Mouse (Mus musculus): ENCODE measurements around the gene Pth1r. TPM values are rescaled to one million over a fixed set of nuclear protein-coding genes. Genes with fewer than 3 reads are reported as not detected.
A peak's percentile ranks its signal among the peaks of the same experiment; 100 is the strongest.

Pth1r gene
- polyA plus RNA-seq, 1 experiment = 8.2 TPM

DNA sequence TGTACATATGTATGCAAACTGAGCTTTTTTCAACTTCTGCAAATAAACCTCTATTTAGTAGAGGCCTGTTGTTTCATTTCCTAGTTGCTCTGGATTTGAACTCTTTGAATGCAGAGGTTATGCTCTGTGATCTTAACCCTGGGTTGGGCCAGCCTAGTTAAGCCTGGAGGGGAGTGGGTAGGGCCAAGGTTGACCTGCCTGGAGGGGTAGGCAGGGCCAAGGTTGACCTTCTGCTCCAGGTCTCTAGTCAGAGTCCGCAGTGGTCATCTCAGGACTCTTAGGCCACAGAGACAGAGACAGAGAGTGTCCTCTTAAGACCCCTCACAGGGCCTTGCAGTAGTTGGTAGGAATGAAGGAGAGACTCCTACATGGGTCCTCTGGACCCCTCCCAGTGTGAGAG lies 35.4 kb downstream of the Pth1r start:
- Histone ChIP-seq H3K4me1 (ENCODE audit: control insufficient read depth, insufficient read depth, low read length) (no peaks in the 10 kb centered on the region; the same call in 1 of the 2 replicates), H3K4me3 (ENCODE audit: insufficient read depth, low read length) (no peak overlapping the region), H3K27ac (ENCODE audit: insufficient read depth, low read length) (no peak overlapping the region)
- no peak for TF ChIP-seq POLR2A (IDR thresholded peaks at IDR 0.05; ENCODE audit: extremely low read depth, insufficient read depth, low read length)
- no peak for TF ChIP-seq CTCF (IDR thresholded peaks at IDR 0.05; ENCODE audit: extremely low read depth, insufficient read depth, low read length)

DNA sequence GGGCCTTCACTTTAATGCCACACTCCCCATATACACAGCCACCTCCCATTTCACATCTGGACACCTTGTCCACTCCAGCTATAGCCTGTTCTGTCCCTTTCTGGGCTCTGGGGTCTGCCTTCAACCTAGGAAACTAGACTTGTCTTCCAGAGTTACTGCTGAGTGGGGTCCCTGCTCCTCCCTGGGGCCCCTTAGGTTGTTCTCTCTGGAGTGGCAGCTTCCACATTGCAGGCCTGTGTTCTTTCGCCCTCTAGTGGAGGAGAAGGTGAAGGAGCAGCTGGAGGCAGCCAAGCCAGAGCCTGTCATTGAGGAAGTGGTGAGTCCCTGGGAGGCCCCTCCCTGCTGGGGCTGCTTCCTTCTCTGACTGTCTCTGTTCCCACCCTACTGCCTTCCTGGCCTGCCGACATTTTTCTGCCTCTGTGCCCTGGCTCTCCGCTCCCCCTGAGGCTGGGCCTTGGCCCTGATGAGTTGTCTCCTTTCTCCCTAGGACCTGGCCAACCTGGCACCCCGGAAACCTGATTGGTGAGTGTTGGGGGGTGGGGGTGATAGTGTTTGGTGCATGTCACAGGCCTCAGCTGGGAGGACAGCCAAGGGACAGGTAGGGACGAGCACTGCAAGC lies 37.2 kb downstream of the Pth1r start:
- Histone ChIP-seq H3K27ac (ENCODE audit: insufficient read depth, low read length) (0 out of 2 replicates have a peak overlapping the region, but pooled peaks have one; percentile 32), H3K4me3 (ENCODE audit: insufficient read depth, low read length) (peak overlapping the region; percentile 20), H3K4me1 (ENCODE audit: control insufficient read depth, insufficient read depth, low read length) (no peaks in the 10 kb centered on the region; the same call in 1 of the 2 replicates)
- peak; percentile 75 for TF ChIP-seq CTCF (IDR thresholded peaks at IDR 0.05; ENCODE audit: extremely low read depth, insufficient read depth, low read length)
- TF ChIP-seq POLR2A (IDR thresholded peaks at IDR 0.05; ENCODE audit: extremely low read depth, insufficient read depth, low read length) = no peak

DNA sequence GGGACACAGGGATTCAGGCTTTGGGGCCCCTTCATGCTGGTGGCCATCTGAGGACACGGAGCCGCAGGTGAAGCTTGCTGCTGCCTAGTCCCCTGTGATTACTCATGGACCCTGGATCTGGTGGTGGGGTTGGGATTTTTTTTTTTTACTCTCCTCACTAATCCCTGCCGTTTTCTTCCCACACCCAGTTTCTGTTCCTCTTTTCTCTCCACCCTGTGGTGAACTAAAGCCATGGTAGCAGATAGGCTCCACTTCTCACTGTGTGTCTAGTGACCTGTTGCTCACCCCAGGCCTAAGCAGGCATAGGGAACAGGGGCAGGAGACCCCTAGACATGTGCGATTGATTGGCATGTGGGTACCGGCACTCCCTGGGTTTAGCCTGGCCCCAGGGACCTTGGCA lies 40.2 kb downstream of the Pth1r start:
- TF ChIP-seq POLR2A (IDR thresholded peaks at IDR 0.05; ENCODE audit: extremely low read depth, insufficient read depth, low read length) = no peak
- no peak for TF ChIP-seq CTCF (IDR thresholded peaks at IDR 0.05; ENCODE audit: extremely low read depth, insufficient read depth, low read length)
- Histone ChIP-seq H3K4me3 (ENCODE audit: insufficient read depth, low read length) (no peak overlapping the region), H3K4me1 (ENCODE audit: control insufficient read depth, insufficient read depth, low read length) (no peaks in the 10 kb centered on the region; the same call in 1 of the 2 replicates), H3K27ac (ENCODE audit: insufficient read depth, low read length) (no peak overlapping the region)

DNA sequence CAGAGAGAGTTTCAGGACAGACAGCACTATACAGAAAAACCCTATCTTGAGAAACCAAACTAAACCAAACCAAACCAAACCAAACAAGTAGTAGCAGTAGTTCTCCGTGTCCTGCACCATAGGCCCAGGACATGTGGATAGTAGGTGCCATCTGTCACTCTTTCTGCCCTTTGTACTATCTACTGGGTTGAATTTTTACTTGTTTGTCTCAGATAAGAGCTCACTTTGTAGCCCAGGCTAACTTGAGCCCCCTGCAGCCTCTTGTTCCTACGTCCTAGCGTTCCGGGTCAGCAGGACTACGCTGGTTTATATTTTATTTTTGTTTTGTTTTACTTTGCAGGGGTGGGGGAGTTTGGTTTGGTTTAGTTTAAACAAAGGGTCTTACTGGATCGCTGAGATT lies 43.0 kb downstream of the Pth1r start:
- no peak overlapping the region for H3K27ac ChIP-seq (ENCODE audit: insufficient read depth, low read length)
- TF ChIP-seq CTCF (IDR thresholded peaks at IDR 0.05; ENCODE audit: extremely low read depth, insufficient read depth, low read length) = no peak
- no peak for TF ChIP-seq POLR2A (IDR thresholded peaks at IDR 0.05; ENCODE audit: extremely low read depth, insufficient read depth, low read length)
- no peak overlapping the region for H3K4me3 ChIP-seq (ENCODE audit: insufficient read depth, low read length)
- H3K4me1 ChIP-seq (ENCODE audit: control insufficient read depth, insufficient read depth, low read length) = no peaks in the 10 kb centered on the region; the same call in 1 of the 2 replicates

DNA sequence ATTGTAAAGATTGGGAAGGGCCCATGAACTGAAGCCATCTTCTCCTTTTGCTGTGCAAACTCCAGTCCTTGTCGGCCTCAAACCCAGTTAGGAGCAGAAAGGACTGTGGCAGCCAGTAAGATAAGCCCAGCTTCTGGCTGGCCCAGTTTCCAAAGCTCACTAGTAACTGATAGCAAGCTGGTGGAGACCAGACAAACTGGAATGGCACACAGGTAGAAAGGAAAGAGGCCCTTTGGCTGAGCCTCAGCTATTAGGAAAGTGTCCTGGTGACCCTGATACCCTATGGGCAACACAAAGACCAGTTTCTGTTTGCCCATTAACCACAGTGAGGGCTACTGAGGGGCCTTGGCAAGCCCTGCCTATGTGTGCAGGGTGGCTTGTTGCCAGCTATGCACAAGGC lies 44.1 kb downstream of the Pth1r start:
- Histone ChIP-seq H3K4me3 (ENCODE audit: insufficient read depth, low read length) (no peak overlapping the region), H3K4me1 (ENCODE audit: control insufficient read depth, insufficient read depth, low read length) (no peaks in the 10 kb centered on the region), H3K27ac (ENCODE audit: insufficient read depth, low read length) (no peak overlapping the region)
- TF ChIP-seq CTCF (IDR thresholded peaks at IDR 0.05; ENCODE audit: extremely low read depth, insufficient read depth, low read length) (no peak), POLR2A (IDR thresholded peaks at IDR 0.05; ENCODE audit: extremely low read depth, insufficient read depth, low read length) (no peak)

DNA sequence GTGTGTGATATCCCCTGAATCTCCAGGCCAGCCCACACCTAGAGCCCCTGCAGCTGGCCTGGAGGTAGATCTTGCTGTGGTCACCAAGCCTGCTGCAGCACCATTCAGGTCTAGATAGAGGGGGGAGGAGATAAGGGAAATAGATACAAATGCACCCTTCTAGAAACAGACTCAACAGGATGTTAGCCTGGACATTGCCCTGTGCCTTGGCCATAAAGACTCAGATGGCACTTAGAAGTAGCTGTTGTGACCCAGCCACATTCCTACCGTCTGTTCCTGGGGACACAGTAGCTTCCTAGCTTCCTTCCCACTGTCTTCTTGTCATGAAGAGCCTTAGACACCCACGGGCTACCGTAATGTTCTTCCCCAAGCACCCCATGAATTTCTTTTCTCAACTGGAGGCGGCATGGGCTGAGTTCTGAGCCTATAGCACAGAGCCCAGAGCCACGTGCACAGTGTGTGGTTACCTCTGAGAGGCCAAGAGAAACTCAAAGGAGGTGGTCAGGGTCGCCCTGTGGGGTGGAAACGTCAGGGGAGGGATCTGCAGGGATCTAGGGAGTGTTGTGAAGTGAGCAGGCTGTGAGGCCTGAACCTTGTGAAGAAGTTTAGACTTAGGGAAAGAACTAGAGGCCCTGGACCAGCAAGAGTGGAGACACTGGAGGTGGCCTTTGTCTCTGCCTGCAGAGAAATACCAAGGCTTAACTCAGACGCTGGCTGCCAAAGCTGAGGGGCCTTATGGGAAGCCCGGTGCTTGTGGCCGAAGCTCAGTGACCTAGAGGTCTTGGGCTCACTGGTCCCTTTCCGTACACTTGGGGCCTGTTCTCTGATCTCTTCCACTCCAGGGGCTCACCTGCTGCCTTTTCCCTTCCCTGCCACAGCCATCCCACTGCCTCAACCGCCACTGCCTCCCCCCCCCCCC lies 45.6 kb downstream of the Pth1r start:
- Histone ChIP-seq H3K27ac (ENCODE audit: insufficient read depth, low read length) (no peak overlapping the region), H3K4me3 (ENCODE audit: insufficient read depth, low read length) (no peak overlapping the region), H3K4me1 (ENCODE audit: control insufficient read depth, insufficient read depth, low read length) (no peaks in the 10 kb centered on the region)
- TF ChIP-seq CTCF (IDR thresholded peaks at IDR 0.05; ENCODE audit: extremely low read depth, insufficient read depth, low read length) = no peak
- no peak for TF ChIP-seq POLR2A (IDR thresholded peaks at IDR 0.05; ENCODE audit: extremely low read depth, insufficient read depth, low read length)

DNA sequence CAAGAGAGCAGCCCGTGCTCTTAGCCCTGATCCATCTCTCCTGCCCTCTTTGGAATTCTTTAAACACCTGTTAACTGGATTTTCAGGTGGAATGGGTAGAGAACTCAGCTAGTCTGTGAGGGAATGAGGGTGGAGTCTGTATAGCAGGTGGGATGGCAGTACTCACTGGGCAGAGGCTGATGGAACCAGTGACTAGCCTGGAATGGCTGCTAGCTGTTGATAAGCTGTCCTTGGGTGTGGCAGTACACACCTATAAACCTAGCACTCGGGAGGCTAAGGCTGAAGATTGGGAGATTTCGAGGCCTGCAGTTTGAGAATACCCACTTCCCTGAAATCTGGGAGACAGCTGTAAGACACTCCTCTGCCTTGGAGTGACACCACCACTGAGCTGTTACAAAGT lies 47.4 kb downstream of the Pth1r start:
- Histone ChIP-seq H3K4me1 (ENCODE audit: control insufficient read depth, insufficient read depth, low read length) (no peaks in the 10 kb centered on the region), H3K27ac (ENCODE audit: insufficient read depth, low read length) (no peak overlapping the region), H3K4me3 (ENCODE audit: insufficient read depth, low read length) (no peak overlapping the region)
- TF ChIP-seq CTCF (IDR thresholded peaks at IDR 0.05; ENCODE audit: extremely low read depth, insufficient read depth, low read length) = no peak
- no peak for TF ChIP-seq POLR2A (IDR thresholded peaks at IDR 0.05; ENCODE audit: extremely low read depth, insufficient read depth, low read length)

DNA sequence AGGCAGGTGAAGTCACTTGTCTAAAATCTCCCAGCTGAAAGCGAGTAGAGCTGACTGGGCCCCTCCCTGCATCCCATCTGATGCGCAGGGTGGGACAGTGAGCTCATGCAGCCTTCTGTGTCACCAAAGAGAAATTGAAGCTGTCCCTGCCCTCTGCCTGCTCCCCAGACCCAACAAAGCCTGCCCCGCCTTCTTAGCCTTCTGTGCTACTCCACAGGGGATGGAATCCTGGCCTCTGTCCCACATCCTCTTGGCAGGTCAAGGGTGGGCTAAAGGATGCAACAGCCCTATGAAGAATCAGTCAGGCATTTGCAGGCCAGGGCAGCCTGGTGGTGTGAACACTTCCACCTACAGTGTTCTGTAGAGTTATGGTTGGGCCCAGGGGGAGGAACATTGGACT lies 49.5 kb downstream of the Pth1r start:
- no peaks in the 10 kb centered on the region for H3K4me1 ChIP-seq (ENCODE audit: control insufficient read depth, insufficient read depth, low read length)
- no peak for TF ChIP-seq POLR2A (IDR thresholded peaks at IDR 0.05; ENCODE audit: extremely low read depth, insufficient read depth, low read length)
- TF ChIP-seq CTCF (IDR thresholded peaks at IDR 0.05; ENCODE audit: extremely low read depth, insufficient read depth, low read length) = no peak
- no peak overlapping the region for H3K4me3 ChIP-seq (ENCODE audit: insufficient read depth, low read length)
- H3K27ac ChIP-seq (ENCODE audit: insufficient read depth, low read length) = no peak overlapping the region

DNA sequence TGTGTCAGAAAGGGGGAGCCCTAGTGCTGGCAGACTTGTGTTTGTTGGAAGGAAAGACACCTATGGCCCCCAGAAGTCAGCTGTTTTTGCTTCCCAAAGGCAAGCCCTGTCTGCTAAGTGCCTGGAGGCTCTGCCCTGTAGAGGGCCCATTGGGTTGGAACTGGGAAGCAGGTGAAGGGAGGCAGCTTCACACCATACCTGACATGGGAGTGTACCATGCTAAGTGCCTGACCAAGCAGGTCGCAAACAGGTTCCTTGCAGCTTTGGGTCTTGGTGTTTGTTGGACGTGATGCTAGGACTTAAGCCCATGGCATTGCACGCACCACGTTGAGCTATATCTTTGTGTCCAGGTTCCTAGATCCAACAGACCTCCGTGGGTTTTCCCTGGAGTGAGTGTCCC lies 50.5 kb downstream of the Pth1r start:
- H3K4me3 ChIP-seq (ENCODE audit: insufficient read depth, low read length) = no peak overlapping the region
- TF ChIP-seq CTCF (IDR thresholded peaks at IDR 0.05; ENCODE audit: extremely low read depth, insufficient read depth, low read length) (no peak), POLR2A (IDR thresholded peaks at IDR 0.05; ENCODE audit: extremely low read depth, insufficient read depth, low read length) (no peak)
- H3K27ac ChIP-seq (ENCODE audit: insufficient read depth, low read length) = no peak overlapping the region
- H3K4me1 ChIP-seq (ENCODE audit: control insufficient read depth, insufficient read depth, low read length) = no peaks in the 10 kb centered on the region

Data from cortical plate, adult 2 months (tissue).